Mouse (Mus musculus): ENCODE measurements around the gene Med13l.

Med13l gene

DNA sequence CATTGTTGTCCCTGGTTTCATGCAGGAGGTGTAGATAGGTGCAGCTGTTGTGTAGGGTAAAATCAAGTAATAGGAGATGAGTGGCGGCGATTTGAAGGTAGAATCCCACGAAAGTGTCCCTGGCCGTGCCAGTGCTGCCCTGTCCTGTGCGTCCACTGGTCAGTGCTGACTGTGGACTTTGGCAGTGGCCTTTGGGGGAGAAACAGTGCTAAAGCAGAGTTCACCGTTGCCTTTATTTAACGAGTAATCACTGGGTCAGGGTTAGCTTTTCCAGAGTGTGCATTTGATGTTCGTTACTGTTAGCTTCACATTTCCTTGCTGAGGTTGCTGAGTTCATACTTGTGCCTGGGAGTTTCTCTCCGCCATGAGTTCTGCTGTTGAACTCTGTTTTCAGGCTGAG, 133.5 kb downstream of the Med13l start:
- no peak for DNase-seq (ENCODE audit: low spot score in 2 of 2)

DNA sequence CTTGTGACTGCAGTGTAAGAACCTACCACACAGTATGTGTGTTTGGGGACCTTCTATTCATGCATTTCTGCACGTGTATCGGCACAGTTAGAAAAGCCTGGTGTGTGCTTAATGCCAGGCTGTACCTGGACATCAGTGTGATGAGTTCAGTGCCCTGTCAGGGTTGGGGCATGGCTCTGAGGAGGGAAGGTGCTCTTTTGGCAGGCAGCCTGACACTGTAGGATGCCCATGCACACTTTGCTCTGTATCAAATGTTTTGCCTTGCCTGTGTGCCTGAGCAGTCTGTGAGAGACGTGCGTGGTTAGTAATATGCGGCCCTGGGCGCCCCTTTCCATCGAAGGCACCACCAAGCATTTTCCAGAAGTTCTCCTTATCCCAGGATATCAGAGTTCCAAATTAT, 136.6 kb downstream of the Med13l start:
- no peak for DNase-seq (ENCODE audit: low spot score in 2 of 2)

DNA sequence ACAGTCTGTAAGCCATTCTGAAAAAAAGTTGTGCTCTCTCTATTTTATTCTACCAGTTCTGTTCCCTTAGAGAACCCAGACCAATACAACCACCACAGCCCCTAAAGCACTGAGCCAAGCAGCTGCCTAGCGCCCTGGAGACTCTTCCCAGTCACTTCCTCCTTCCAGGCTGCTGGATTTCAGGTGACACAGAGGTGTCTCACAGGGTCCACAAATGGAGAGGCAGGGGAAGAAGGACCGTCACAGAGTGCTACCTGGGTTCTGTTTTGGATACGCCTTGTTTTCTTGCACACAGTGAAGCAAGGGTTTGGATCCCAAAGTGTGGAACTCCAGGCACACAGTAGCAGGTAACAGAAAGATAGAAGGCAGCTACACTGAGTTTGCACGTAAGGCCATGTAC, 140.5 kb downstream of the Med13l start:
- DNase-seq (ENCODE audit: low spot score in 2 of 2), result no peak

DNA sequence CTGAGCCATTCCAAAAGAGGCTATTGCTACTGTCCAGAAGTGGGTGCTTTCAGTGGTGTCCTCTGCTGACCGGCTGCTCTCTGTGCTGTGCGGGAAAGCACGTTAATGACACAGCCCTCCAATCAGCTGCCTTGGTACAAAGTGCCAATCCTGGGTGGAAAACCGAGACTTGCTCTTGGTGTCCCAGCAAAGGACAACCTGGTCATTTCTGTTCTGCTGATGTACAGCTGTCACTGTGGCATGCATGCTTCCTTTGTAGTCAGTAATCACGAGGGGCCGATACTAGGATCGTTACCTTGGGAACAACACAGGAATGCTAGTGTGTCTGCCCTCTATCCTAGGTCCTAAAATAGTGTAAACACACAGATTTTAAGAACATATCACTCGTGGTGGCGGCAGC, 142.2 kb downstream of the Med13l start:
- DNase-seq (ENCODE audit: low spot score in 2 of 2), result no peak

GRCm38 (mm10) chr5:118704148-118704547, 143.7 kb downstream of the Med13l start:
- no peak for DNase-seq (ENCODE audit: low spot score in 2 of 2)

DNA sequence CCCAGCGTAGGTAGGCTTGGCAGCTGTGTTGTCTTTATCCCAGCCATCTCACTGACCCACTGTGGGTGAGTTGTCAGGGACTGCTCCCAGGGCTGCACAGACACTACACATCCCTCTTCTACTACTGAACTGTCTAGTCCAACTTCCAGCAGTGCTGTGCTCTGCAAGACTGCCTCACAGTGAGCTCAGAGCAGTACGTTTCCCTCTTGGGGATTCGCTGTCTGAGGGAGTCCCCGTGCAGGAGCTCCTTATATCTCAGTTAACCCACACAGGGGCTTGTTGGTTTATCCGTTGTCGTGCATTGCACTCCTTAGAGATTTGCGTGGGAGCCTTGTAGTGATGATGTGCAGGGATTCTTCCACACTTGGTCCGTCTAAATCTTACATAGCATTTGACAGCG, 144.5 kb downstream of the Med13l start:
- no peak for DNase-seq (ENCODE audit: low spot score in 2 of 2)

DNA sequence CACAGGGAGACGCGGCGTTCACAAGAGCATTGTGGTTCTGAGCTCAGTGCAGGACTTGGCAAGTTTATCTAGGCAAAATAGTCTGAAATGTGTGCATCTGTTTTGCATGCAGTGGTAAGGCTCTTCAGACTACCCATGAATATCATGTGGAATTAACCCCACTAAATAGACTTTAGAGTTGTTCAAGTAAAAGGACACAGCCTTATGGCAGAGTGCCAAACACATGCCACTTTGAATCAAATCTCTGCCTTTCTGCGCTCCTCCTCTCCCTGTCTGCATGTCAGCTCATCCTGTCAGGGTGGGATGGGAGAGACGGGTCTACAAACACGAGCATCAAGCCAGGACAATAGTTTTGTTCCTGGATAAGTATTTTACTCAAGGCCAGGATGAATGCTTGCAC, 145.5 kb downstream of the Med13l start:
- no peak for DNase-seq (ENCODE audit: low spot score in 2 of 2)

DNA sequence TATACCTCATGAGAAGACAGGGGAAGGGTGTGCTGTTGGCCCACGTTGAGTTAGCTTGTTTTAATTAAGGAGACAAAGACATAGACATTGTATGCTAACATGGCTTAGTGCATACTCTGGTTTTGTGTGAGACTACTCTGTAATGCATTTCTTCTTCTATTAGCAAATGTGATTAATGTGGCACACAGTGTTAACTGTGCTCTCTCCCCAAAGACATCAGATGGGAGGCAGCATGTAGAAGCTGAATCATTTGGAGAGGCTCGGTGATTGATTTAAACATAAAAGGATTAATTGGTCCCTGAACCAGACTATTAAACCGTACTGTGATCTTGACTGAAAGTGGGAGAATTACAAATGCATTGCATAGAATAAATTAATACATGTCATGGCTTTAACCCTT, 145.9 kb downstream of the Med13l start:
- DNase-seq (ENCODE audit: low spot score in 2 of 2), result no peak

- DNase-seq (ENCODE audit: low spot score in 2 of 2), result no peak
Measured at GRCm38 (mm10) chr5:118707501-118707900, 147.0 kb downstream of the Med13l start.

GRCm38 (mm10) chr5:118708215-118708949, 147.9 kb downstream of the Med13l start:
- peak; percentile 62 to 70 for DNase-seq (ENCODE audit: low spot score in 2 of 2)

DNA sequence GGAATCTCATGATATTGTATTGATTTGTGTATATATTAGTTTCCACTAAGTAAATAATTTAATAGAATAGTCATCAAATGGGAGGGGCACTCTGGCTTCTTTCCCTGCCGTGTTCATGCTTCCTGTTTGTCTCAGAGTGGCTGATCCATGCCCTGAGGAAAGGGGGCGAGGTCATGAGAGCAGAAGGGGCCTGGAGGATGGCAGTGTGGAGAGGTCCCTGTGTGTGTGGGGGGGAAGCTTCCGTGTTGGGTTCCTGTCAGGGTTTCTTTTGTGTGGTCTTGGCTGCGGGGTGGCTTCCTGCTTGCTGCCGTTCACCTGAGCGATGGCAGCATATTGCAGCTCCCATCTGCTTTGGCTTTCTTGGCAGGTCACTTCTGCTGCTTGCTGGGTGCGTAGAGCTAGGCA, 149.4 kb downstream of the Med13l start:
- DNase-seq (ENCODE audit: low spot score in 2 of 2), result no peak

DNA sequence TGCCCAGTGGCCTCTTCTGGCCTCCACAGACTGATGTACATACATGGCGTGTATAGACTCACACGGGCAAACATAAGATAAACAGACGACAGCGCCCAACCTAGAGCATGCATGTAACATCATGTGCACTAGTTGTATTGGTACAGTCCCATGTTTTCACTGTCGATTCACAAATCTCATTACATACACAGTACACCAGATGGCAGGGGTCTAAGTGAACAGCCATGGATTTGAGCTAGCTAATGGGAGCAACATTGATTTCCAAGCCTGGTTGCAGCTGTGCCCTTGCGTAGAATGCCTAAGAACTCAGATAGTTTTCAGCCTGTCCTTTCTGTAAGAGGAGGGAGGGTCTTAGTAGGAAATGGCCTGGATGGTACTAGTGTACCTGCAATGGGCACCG, 155.0 kb downstream of the Med13l start:
- no peak for DNase-seq (ENCODE audit: low spot score in 2 of 2)

GRCm38 (mm10) chr5:118716295-118717271, 156.1 kb downstream of the Med13l start:
- no peak for DNase-seq (ENCODE audit: low spot score in 2 of 2)

DNA sequence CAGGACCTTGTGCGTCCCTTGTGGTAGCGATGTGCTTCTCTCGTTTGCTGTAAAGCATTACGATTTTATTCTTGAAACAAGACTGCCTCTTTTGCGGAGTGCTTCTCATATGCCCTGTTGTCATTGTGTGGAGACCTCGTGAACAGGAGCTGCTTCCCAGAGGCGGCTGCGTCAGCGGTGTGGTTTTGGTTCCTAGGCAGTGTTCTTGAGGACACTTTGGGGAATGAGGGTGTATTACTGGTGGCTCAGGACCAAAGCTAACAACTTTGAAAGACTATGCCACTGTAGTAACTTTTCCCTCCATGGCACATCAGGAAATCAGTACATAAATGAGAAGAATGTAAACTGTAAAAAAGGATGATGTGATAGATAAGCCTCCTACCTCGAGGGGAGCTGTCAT, 157.0 kb downstream of the Med13l start:
- no peak for DNase-seq (ENCODE audit: low spot score in 2 of 2)

DNA sequence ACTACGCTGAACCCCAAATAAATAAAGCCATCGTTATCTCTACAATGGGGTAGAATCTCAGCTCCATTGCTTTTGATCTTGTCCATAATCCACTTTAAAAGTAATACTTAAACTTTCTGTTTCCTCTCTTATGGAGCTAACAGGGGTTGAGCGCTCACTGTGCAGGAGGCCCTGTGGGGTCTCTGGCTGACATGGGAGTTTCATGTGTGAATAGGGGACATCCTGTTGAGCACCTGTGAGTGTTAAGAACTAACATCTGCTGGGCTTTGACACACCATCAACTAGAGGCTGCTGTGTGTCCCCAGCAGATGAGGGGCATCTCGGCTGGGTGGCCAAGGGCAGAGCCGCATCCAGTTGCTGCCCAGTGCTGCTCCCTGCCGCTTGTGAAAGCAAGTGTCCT, 157.6 kb downstream of the Med13l start:
- DNase-seq (ENCODE audit: low spot score in 2 of 2), result no peak

DNA sequence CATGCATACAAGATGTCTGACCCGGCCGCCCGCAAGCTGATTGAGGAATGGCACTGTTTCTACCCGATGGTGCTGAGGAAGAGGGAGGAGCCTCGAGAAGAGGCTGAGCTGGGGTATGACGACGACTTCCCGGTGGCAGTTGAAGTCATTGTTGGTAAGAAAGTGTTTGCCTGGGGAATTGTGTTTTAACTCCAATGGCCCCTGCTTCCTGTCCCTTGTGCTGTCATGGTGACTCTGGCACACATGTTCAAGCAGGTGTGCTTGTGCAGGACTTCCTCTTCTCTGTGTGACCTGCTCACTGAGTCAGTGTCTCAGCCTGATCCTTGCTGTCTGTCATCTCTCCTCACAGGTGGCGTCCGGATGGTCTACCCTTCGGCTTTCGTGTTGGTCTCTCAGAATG, 160.9 kb downstream of the Med13l start:
- DNase-seq (ENCODE audit: low spot score in 2 of 2), result no peak

DNA sequence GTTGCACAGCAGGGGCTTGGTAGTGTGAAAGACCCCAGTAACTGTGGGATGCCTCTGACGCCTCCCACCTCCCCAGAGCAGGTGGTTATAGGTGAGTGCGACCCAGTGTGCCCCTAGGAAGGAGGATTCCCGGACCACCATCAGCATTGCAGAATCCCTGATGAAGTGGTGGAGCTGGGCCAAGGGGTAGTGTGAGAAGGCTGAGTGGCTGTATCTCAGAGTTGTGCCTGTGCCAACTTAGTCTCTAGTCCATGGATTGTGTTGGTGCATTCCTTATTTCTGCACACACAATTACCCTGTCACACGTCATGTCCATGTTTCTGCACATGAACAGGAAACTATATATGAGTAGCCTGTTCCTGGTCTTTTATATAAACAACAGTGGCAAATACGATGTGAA, 161.4 kb downstream of the Med13l start:
- DNase-seq (ENCODE audit: low spot score in 2 of 2), result no peak

GRCm38 (mm10) chr5:118722456-118722855, 162.0 kb downstream of the Med13l start:
- DNase-seq (ENCODE audit: low spot score in 2 of 2), result no peak

- no peak for DNase-seq (ENCODE audit: low spot score in 2 of 2)
Measured at GRCm38 (mm10) chr5:118725425-118725824, 164.9 kb downstream of the Med13l start.

DNA sequence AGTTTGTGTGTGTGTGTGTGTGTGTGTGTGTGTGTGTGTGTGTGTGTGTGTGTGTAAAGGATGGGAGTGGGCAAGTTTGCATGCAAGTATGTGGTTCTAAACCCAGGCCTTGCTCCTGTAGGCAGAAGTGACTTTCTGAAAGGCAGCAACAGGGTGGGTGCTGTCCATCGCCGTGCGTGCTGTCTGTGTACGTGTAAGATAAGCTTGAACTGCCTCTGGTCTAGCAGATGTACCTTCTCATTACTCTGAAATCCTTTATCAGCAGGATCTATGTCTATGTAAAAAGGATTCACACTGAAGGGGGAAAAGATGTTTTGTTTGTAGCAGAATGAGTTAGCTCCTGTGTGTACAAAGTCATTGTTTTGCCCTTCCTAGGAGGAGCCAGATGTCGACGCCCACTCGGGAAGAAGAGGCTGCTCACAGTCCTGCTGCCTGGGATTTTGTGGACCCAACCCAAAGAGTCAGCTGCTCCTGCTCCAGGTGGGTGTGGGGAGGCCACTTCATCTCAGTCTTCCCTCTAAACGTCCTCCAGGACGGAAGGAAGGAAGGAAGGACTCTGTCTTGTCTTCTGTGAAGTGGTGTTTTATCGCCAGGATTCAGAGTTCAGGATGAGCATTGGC, 165.5 kb downstream of the Med13l start:
- no peak for DNase-seq (ENCODE audit: low spot score in 2 of 2)

- DNase-seq (ENCODE audit: low spot score in 2 of 2), result no peak
Measured at GRCm38 (mm10) chr5:118727336-118727735, 166.9 kb downstream of the Med13l start.

DNA sequence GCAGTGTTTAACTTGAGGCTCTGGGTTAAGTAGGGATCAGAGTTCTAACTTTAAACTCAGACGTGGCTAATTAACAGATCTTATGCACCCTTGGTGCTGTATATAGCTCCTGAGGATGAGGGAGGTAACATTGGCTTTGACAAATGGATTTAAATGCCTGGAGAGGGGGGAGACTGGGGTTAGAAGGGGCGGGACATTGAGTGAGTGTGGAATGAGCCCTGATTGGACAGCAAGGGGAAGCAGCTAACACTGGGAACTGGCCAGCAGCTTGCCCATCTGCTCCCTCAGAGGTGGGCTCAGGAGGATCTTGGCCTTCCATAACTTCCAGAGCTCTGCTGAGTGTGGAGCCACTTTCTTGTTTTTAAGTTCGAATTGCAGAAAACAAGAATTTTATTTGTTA, 171.7 kb downstream of the Med13l start:
- no peak for DNase-seq (ENCODE audit: low spot score in 2 of 2)

DNA sequence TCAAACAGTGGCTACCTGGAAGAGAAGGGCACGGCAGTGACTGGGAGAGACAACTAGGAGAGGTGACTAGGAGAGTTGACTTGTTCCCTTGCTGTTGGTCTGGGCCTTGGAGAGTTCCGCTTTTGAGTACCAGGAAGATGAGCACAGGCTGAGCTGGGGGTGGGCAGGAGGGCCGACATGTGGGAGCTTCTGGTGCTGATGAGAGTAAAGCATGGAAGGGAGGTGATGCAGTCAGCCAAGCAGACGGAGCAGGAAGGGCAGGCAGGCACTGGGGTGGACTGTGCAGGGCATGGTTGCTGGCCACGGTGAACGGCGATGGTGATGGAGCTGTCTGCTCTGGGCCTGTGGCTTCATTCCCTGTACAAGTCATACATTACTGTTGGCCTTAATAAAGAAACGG, 172.2 kb downstream of the Med13l start:
- no peak for DNase-seq (ENCODE audit: low spot score in 2 of 2)
